Mouse (Mus musculus) kidney, postnatal 0 days (tissue): ENCODE measurements around the gene Scel. TPM values are rescaled to one million over a fixed set of nuclear protein-coding genes. Genes with fewer than 3 reads are reported as not detected.

Source experiments
- ATAC-seq: fragments of 200-750 bp; cut with Nextera tagmentation; replicated peaks from 2 replicates; pipeline ENCODE4 v1.8.0; 2017; ENCODE audit warnings: low read depth, moderate number of reproducible peaks, moderate TSS enrichment, moderate library complexity; ENCODE audit not compliant: low FRiP score
- DNase-seq: peaks from one replicate; pipeline ENCODE4 v3.0.0-alpha.2; 2016; ENCODE audit warnings: low spot score
- H3K27ac ChIP-seq: fragments of 300-500 bp; sonication (generic); 2 replicates; pipeline ENCODE4 v1.5.1; 2014; ENCODE audit warnings: mild to moderate bottlenecking
- H3K27me3 ChIP-seq: fragments of 300-500 bp; sonication (generic); 2 replicates; pipeline ENCODE4 v1.6.1; 2014; ENCODE audit warnings: low read length, mixed read lengths; ENCODE audit not compliant: insufficient read depth
- H3K36me3 ChIP-seq: fragments of 300-500 bp; sonication (generic); 2 replicates; pipeline ENCODE4 v1.6.1; 2014; ENCODE audit warnings: low read length, mixed read lengths; ENCODE audit not compliant: insufficient read depth
- H3K4me1 ChIP-seq: fragments of 300-500 bp; sonication (generic); replicated peaks from 2 replicates; pipeline ENCODE4 v1.6.1; 2014; ENCODE audit warnings: antibody characterized with exemption, low read length, mixed read lengths; ENCODE audit not compliant: insufficient read depth
- H3K4me2 ChIP-seq: fragments of 300-500 bp; sonication (generic); 2 replicates; pipeline ENCODE4 v1.6.1; 2014; ENCODE audit warnings: mild to moderate bottlenecking, low read length, moderate library complexity, mixed read lengths
- H3K4me3 ChIP-seq: fragments of 300-500 bp; sonication (generic); replicated peaks from 2 replicates; pipeline ENCODE4 v1.5.1; 2014; ENCODE audit warnings: low read depth, low read length
- H3K9ac ChIP-seq: fragments of 300-500 bp; sonication (generic); 2 replicates; pipeline ENCODE4 v1.6.1; 2014; ENCODE audit warnings: low read depth, low read length
- H3K9me3 ChIP-seq: fragments of 300-500 bp; sonication (generic); replicated peaks from 2 replicates; pipeline ENCODE4 v1.6.1; 2016; ENCODE audit warnings: low read length, inconsistent platforms, mixed read lengths
- CTCF ChIP-seq: IDR thresholded peaks from 2 replicates; pipeline ENCODE4 v1.5.1; 2016; ENCODE audit warnings: antibody characterized with exemption, low read depth, mild to moderate bottlenecking, moderate library complexity
- WGBS: fragments of 180-500 bp; shearing (Covaris S2); extraction: QIAGEN DNeasy Blood & Tissue Kit; methylation state at CpG from one replicate; pipeline ENCODE4 v1.1.7; 2014; 5-methylcytosine and 5-hydroxymethylcytosine counted together
- polyA plus RNA-seq: library from polyadenylated mRNA; unstranded; fragments of >200 nt; fragmentation: Nextera tagmentation; extraction: Ambion mirVana; gene quantifications from 2 replicates; pipeline ENCODE4 v1.2.1, GENCODE M21; 2015

Scel gene
- polyA plus RNA-seq, 1 experiment from 2014 or later = 4.1 TPM

- WGBS = 84% methylated on average over 7 of the region's 7 CpGs
- no peak for ATAC-seq
- no peak for TF ChIP-seq CTCF
Observed at GRCm38 (mm10) chr14:103629639-103630364, 116.7 kb downstream of the Scel start.

DNA sequence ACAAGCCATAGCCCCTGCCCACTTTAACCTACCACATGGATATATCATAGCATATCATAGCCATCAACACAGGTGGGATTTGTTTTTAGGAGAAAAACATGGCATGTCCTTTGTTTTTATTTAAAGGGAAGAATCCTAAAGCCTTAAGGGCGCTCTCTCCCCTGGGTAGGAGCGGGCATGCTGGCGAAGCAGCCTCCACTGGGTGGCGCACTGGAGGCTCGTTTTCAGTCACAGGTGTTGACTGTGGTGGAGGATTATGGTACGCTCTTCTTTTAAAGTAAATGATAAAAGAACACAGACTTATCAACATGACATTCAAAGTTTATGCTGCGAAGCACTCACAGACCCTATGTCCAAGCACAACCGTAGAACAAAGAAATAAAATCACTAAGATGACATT is 117.4 kb downstream of the Scel start:
- no peaks in the 10 kb centered on the region for H3K27me3 ChIP-seq
- 77% methylated on average over 8 of the region's 8 CpGs for WGBS
- no peak overlapping the region for H3K27ac ChIP-seq
- no peak for ATAC-seq
- no peak overlapping the region for H3K4me3 ChIP-seq
- TF ChIP-seq CTCF = peak; percentile 25; the same call in 1 of the 2 replicates
- no peaks in the 10 kb centered on the region for H3K9me3 ChIP-seq
- H3K4me1 ChIP-seq = no peaks in the 10 kb centered on the region
- H3K9ac ChIP-seq = no peak overlapping the region
- no peak overlapping the region for H3K4me2 ChIP-seq
- no peaks in the 10 kb centered on the region for H3K36me3 ChIP-seq
- DNase-seq = no peak

More at GRCm38 (mm10) chr14:103629639-103630364, 116.7 kb downstream of the Scel start:
- Histone ChIP-seq H3K9me3 (no peaks in the 10 kb centered on the region), H3K4me1 (no peaks in the 10 kb centered on the region), H3K4me3 (no peak overlapping the region), H3K27ac (no peak overlapping the region), H3K9ac (no peak overlapping the region), H3K27me3 (no peaks in the 10 kb centered on the region), H3K36me3 (no peaks in the 10 kb centered on the region), H3K4me2 (no peak overlapping the region)
- no peak for DNase-seq

- TF ChIP-seq CTCF = no peak
- no peak for ATAC-seq
Observed at GRCm38 (mm10) chr14:103643933-103644332, 130.8 kb downstream of the Scel start.

GRCm38 (mm10) chr14:103647981-103648380 is 134.8 kb downstream of the Scel start:
- no peak overlapping the region for H3K27ac ChIP-seq

More at GRCm38 (mm10) chr14:103643933-103644332, 130.8 kb downstream of the Scel start:
- no peak for DNase-seq
- Histone ChIP-seq H3K9me3 (no peaks in the 10 kb centered on the region), H3K27me3 (no peaks in the 10 kb centered on the region), H3K4me3 (no peak overlapping the region), H3K27ac (no peak overlapping the region), H3K4me2 (no peak overlapping the region), H3K36me3 (no peaks in the 10 kb centered on the region), H3K9ac (no peak overlapping the region), H3K4me1 (no peaks in the 10 kb centered on the region)
- WGBS = 55% methylated on average over 3 of the region's 3 CpGs

DNA sequence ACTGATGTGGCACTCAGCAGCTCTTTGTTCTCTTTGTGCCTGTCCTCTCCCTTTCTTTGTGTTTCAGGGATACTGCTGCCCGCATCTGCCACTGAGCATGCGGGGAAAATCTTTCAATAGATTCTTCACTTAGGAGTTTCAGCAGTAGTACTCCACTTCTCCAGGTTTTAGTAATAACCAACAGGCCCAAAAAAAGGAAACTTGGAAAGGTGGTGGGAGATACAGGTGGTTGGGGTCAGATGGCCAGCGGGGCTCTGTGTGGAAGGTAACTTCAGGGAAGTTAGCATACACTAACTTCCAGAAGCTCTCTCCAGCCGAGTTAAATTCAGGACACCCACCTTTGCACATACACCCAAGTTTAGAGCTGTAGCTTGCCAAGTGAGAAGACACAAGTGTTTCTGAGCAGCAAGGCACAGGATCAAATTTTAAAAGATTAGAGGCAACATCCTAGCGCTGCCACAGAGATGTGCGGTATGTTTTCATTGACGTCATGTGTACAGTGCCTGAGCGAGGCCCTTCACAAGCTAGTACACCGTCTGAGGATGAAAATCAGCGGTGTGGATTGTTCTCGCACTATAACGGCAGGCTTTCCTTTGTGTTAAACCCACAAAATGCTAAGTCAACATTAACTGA is 135.6 kb downstream of the Scel start:
- Histone ChIP-seq H3K4me2 (peak overlapping the region; percentile 30; the same call in 1 of the 2 replicates), H3K27ac (no peak overlapping the region), H3K9ac (no peak overlapping the region), H3K27me3 (no peaks in the 10 kb centered on the region), H3K9me3 (no peaks in the 10 kb centered on the region), H3K4me1 (no peaks in the 10 kb centered on the region), H3K4me3 (no peak overlapping the region), H3K36me3 (no peaks in the 10 kb centered on the region)
- DNase-seq = no peak
- 33% methylated on average over 12 of the region's 12 CpGs for WGBS
- TF ChIP-seq CTCF = no peak
- ATAC-seq = no peak

More at GRCm38 (mm10) chr14:103647981-103648380, 134.8 kb downstream of the Scel start:
- DNase-seq (no peak), ATAC-seq (no peak)
- H3K9me3 ChIP-seq = no peaks in the 10 kb centered on the region
- 80% methylated on average over 2 of the region's 2 CpGs for WGBS
- H3K9ac ChIP-seq = no peak overlapping the region
- H3K4me2 ChIP-seq = no peak overlapping the region
- no peak for TF ChIP-seq CTCF
- no peaks in the 10 kb centered on the region for H3K36me3 ChIP-seq
- no peaks in the 10 kb centered on the region for H3K27me3 ChIP-seq
- H3K4me1 ChIP-seq = no peaks in the 10 kb centered on the region
- H3K4me3 ChIP-seq = no peak overlapping the region

DNA sequence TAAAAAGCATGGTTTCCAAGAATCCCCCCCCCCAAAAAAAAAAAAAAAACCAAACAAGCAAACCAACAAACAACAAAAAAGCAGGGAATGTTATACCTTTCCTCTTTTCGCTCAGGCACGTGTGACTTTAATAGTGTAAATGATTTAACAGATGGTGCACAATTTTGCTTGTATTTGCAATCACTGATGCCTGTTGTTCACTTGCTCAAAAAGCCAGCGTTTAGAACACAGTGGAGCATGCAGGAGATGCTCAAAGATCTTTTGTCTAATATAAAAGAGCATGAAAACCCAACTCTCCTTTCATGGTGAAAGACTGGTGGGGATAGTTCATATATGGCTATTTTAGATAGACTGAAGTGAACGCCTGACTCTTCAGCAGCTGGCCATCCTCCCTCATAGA is 136.2 kb downstream of the Scel start:
- Histone ChIP-seq H3K9ac (no peak overlapping the region), H3K36me3 (no peaks in the 10 kb centered on the region), H3K9me3 (no peaks in the 10 kb centered on the region), H3K4me1 (no peaks in the 10 kb centered on the region), H3K4me2 (peak overlapping the region; percentile 95), H3K27me3 (no peaks in the 10 kb centered on the region), H3K27ac (no peak overlapping the region), H3K4me3 (no peak overlapping the region)
- no peak for TF ChIP-seq CTCF
- ATAC-seq (no peak), DNase-seq (no peak)
- WGBS = 41% methylated on average over 4 of the region's 4 CpGs
